Mouse (Mus musculus) hindbrain, embryonic 11.5 days (tissue): Measurements from ENCODE around the gene Plcxd2. TPM values are rescaled to one million over a fixed set of nuclear protein-coding genes. Genes with fewer than 3 reads are reported as not detected.

Source experiments
- ATAC-seq: fragments of 200-750 bp; cut with Nextera tagmentation; 2 replicates; pipeline ENCODE4 v1.8.0; 2017; ENCODE audit warnings: mild to moderate bottlenecking, moderate TSS enrichment, moderate library complexity; ENCODE audit not compliant: low FRiP score
- DNase-seq: peaks from one replicate; pipeline ENCODE4 v3.0.0-alpha.2; 2015; ENCODE audit warnings: low spot score
- H3K27ac ChIP-seq: fragments of 300-500 bp; sonication (generic); 2 replicates; pipeline ENCODE4 v1.5.1; 2014; ENCODE audit warnings: mild to moderate bottlenecking, low read depth, low read length
- H3K27me3 ChIP-seq: fragments of 300-500 bp; sonication (generic); 2 replicates; pipeline ENCODE4 v1.6.1; 2014; ENCODE audit warnings: mild to moderate bottlenecking, low read length, moderate library complexity, mixed read lengths; ENCODE audit not compliant: control insufficient read depth, insufficient read depth
- H3K36me3 ChIP-seq: fragments of 300-500 bp; sonication (generic); 2 replicates; pipeline ENCODE4 v1.6.1; 2014; ENCODE audit warnings: mild to moderate bottlenecking, low read length, moderate library complexity, mixed read lengths; ENCODE audit not compliant: control insufficient read depth, insufficient read depth
- H3K4me1 ChIP-seq: fragments of 300-500 bp; sonication (generic); replicated peaks from 2 replicates; pipeline ENCODE4 v1.6.1; 2014; ENCODE audit warnings: low read length, mixed read lengths; ENCODE audit not compliant: control insufficient read depth, insufficient read depth
- H3K4me2 ChIP-seq: fragments of 300-500 bp; sonication (generic); replicated peaks from 2 replicates; pipeline ENCODE4 v1.6.1; 2014; ENCODE audit warnings: mild to moderate bottlenecking, low read depth, low read length
- H3K4me3 ChIP-seq: fragments of 300-500 bp; sonication (generic); 2 replicates; pipeline ENCODE4 v1.5.1; 2014; ENCODE audit warnings: low read depth, low read length
- H3K9ac ChIP-seq: fragments of 300-500 bp; sonication (generic); 2 replicates; pipeline ENCODE4 v1.6.1; 2014; ENCODE audit warnings: low read depth, low read length
- H3K9me3 ChIP-seq: fragments of 300-500 bp; sonication (generic); 2 replicates; pipeline ENCODE4 v1.6.1; 2016; ENCODE audit warnings: low read length; ENCODE audit not compliant: control insufficient read depth
- WGBS: fragments of 180-500 bp; shearing (Covaris S2); extraction: QIAGEN DNeasy Blood & Tissue Kit; methylation state at CpG from one replicate; pipeline ENCODE4 v1.1.7; 2014; 5-methylcytosine and 5-hydroxymethylcytosine counted together
- polyA plus RNA-seq: library from polyadenylated mRNA; unstranded; fragments of >200 nt; fragmentation: Nextera tagmentation; extraction: Ambion mirVana; gene quantifications from 2 replicates; pipeline ENCODE4 v1.2.1, GENCODE M21; 2014

Gene Plcxd2
- polyA plus RNA-seq, 1 experiment from 2014 or later, result 4.3 TPM

DNA sequence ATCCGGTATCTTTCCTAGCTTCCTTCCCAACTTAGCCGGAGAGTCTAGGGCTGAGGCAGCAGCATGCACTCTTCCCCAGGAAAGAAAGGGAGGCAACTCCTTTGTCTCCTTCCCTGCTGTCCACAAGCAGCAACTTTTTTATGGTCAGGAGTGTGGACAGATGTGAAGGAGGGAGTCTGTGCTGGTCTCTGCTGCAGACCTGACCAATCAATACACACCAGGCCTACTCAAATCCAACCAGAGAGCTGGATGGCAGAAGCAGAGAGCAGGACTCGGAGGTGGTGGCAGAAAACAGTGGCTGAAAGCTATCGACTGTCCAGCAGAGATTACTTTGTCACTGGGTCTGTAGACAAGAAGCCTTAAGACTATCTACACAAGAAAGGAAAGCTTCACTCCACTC, 56.6 kb downstream of the Plcxd2 start, which contains the start of gene Phldb2:
TSS of gene Phldb2 (minus strand) at position 205 of the 400 bp plus-strand sequence.
- no peak within 1 kb of the TSS for H3K9ac ChIP-seq
- DNase-seq (no peak), ATAC-seq (no peak)
- no peak within 1 kb of the TSS for H3K4me2 ChIP-seq
- WGBS, result 83% methylated on average over 4 of the region's 4 CpGs
- H3K4me1 ChIP-seq, result no peaks in the 10 kb centered on the region
- H3K9me3 ChIP-seq, result no peaks in the 10 kb centered on the region
- no peak within 1 kb of the TSS for H3K4me3 ChIP-seq
- no peaks in the 10 kb centered on the region for H3K36me3 ChIP-seq
- H3K27ac ChIP-seq, result no peak within 1 kb of the TSS
- H3K27me3 ChIP-seq, result no peaks in the 10 kb centered on the region

DNA sequence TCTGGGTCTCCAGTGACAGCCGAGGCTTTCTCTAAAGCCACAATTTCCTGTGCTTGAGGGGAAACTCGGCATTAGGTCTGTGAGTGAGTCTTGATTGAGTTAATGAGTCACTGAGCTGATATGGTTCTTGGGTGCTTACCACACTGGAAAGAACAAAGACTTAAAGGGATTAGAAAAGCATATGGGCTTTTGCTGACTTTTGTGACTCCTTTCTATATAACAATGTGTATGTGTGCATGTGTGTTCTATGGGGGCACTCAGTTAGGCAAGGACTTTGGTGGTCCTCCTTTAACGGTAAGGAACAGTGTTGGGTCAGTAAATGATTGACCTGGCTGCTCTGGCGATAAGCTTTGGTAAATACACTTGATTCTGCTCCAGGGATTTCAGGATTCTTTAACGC, 57.5 kb downstream of the Plcxd2 start:
- H3K4me2 ChIP-seq, result no peak overlapping the region
- no peak overlapping the region for H3K9ac ChIP-seq
- no peak overlapping the region for H3K4me3 ChIP-seq
- WGBS, result 50% methylated on average over 5 of the region's 5 CpGs
- no peaks in the 10 kb centered on the region for H3K4me1 ChIP-seq
- H3K9me3 ChIP-seq, result no peaks in the 10 kb centered on the region
- no peak for DNase-seq
- H3K36me3 ChIP-seq, result no peaks in the 10 kb centered on the region
- no peak overlapping the region for H3K27ac ChIP-seq
- H3K27me3 ChIP-seq, result no peaks in the 10 kb centered on the region
- ATAC-seq, result no peak

DNA sequence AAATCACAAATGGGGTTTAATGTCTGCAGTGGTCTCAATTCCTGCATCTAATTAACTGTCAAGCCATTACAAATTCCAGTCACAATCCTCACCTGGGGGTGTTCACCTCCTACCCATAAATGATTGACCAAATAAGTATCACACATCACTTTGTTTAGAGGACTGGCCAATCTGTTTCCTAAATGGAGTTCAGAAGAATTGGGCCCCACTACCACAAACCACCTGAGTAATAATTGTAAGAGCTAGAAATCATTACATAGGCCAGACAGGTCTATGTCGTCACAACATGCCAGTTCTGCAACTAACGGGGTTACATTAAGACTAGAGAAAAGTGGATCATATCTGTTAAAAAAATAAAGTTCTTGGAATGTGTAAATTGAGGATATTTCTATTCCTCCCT, 58.0 kb downstream of the Plcxd2 start:
- no peak overlapping the region for H3K4me2 ChIP-seq
- H3K9ac ChIP-seq, result no peak overlapping the region
- no peaks in the 10 kb centered on the region for H3K27me3 ChIP-seq
- no peak overlapping the region for H3K27ac ChIP-seq
- ATAC-seq (no peak), DNase-seq (no peak)
- H3K4me3 ChIP-seq, result no peak overlapping the region
- no peaks in the 10 kb centered on the region for H3K4me1 ChIP-seq
- WGBS, result 97% methylated on average over 2 of the region's 2 CpGs
- H3K36me3 ChIP-seq, result no peaks in the 10 kb centered on the region
- H3K9me3 ChIP-seq, result no peaks in the 10 kb centered on the region

DNA sequence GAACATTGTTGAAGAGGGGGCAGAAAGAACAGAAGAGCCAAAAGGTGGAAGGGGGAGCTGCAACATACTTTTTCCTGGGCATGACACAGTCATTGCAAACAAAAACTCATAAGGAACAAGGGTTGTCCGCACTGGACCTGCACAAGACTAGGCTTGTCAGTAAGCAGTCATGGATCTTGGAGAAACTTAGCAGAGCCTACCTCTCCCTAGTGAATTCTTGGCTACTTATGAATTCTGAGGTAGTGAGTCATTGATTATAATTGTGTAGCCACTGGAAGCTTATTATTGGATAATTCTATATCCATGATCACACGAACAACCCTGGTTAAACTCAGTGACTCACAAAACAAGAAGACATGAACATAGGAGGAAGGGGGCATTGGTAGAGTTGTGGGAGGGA, 63.7 kb downstream of the Plcxd2 start:
- no peak overlapping the region for H3K4me2 ChIP-seq
- H3K36me3 ChIP-seq, result no peaks in the 10 kb centered on the region
- H3K4me1 ChIP-seq, result no peaks in the 10 kb centered on the region
- no peak for ATAC-seq
- no peak for DNase-seq
- no peak overlapping the region for H3K27ac ChIP-seq
- H3K9ac ChIP-seq, result no peak overlapping the region
- H3K27me3 ChIP-seq, result no peaks in the 10 kb centered on the region
- H3K9me3 ChIP-seq, result no peaks in the 10 kb centered on the region
- no peak overlapping the region for H3K4me3 ChIP-seq
- 93% methylated on average over 2 of the region's 2 CpGs for WGBS

DNA sequence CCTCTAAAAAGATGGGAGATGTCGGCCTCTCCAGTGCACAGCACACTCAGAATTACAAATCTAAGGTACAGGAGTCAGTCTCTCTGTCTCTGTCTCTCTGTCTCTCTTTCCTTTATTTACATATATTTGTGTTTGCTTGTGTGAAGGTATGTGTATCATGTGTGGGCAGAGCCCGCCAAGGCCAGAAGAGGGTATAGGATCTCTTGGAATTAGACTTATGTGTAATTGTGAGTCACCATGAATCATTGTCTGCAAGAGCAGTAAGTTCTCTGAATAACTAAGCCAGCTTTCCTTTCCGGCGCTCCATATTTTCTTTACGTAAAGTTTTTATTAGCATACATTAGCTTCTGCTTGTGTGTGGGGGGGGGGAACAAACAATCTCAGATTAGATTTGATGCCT, 64.4 kb downstream of the Plcxd2 start:
- Histone ChIP-seq H3K9me3 (no peaks in the 10 kb centered on the region), H3K36me3 (no peaks in the 10 kb centered on the region), H3K4me2 (no peak overlapping the region), H3K27ac (no peak overlapping the region), H3K9ac (no peak overlapping the region), H3K4me1 (no peaks in the 10 kb centered on the region), H3K4me3 (no peak overlapping the region), H3K27me3 (no peaks in the 10 kb centered on the region)
- DNase-seq (no peak), ATAC-seq (no peak)
- 88% methylated on average over 5 of the region's 5 CpGs for WGBS

DNA sequence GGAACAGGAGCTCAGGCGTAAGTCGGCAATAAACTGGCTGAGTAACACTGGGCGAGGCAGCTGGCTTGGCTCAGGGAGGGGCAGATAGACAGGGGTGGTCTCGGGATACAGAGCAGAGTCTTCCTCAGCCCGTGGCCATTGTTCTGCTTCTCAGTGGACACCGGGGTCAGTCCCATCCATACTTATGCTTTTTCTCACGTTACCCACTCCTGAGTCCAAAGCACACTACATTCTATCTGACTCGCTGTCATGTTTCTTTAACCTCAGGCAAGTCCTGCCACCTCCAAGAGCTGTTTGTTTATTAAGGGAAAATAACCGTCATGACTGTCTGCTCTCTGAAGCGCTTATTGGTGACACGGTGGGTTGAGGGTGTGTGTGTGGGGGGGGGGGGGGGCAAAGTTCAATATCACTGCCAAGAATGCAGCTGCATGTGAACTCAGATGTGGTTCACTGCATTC, 64.8 kb downstream of the Plcxd2 start:
- no peaks in the 10 kb centered on the region for H3K4me1 ChIP-seq
- no peak overlapping the region for H3K4me2 ChIP-seq
- no peak overlapping the region for H3K27ac ChIP-seq
- WGBS, result 60% methylated on average over 11 of the region's 11 CpGs
- no peak overlapping the region for H3K9ac ChIP-seq
- H3K4me3 ChIP-seq, result no peak overlapping the region
- no peaks in the 10 kb centered on the region for H3K9me3 ChIP-seq
- H3K36me3 ChIP-seq, result no peaks in the 10 kb centered on the region
- no peaks in the 10 kb centered on the region for H3K27me3 ChIP-seq
- no peak for ATAC-seq
- DNase-seq, result no peak

DNA sequence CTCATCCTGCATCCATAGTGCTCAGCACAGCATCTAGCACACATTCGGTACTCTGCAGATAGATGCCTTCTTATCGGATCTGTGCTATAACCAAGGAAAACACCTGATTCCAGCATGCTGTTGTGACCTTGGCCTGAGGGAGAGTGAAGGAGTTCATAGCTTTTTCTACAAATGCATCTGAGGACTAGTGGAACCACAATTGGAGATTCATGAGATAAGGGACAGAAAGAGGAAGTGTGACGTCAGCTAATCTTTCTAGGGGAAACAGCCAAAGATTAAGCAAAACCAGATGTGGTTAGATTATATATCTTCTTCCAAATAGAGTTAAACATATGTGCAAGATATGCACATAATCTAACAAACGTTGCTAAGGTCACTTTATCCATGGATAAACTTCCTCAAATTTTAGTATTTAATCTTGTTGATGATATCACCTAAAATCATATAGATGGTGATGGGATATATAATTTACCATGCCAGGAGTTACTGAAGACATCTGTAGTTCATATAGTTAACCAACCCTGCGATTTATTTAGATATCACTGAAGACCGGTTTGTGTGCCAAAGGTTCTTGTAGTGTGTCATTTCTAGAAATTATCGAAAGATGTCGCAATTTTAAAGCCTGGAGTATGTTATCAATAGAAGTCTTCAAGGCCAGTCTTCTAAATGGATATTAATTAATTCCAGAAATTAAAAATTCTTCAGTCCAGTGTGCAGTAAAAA, 67.7 kb downstream of the Plcxd2 start:
- Histone ChIP-seq H3K4me2 (no peak overlapping the region), H3K27ac (no peak overlapping the region), H3K4me3 (no peak overlapping the region), H3K9me3 (no peaks in the 10 kb centered on the region), H3K36me3 (no peaks in the 10 kb centered on the region), H3K27me3 (no peaks in the 10 kb centered on the region), H3K4me1 (no peaks in the 10 kb centered on the region), H3K9ac (no peak overlapping the region)
- DNase-seq (no peak), ATAC-seq (no peak)
- 87% methylated on average over 8 of the region's 8 CpGs for WGBS

DNA sequence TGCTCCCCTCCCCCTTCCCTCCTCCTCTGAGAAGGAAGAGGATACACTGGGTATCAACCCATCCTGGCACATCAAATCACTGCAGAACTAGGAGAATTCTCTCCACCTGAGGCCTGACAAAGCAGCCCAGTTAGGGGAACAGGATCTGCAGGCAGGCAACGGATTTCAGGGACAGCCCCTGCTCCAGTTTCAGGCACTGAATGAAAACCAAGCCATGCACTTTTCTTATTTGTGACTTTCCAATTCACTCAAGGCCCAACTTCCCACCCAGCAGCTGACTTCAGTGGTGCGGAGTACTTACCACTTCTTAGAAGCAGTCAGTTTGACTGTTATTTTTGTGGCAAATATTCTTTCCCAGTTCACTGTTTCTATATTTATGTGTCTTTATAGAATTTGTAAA, 69.3 kb downstream of the Plcxd2 start:
- Histone ChIP-seq H3K4me1 (no peaks in the 10 kb centered on the region), H3K4me2 (no peak overlapping the region), H3K27ac (no peak overlapping the region), H3K27me3 (no peaks in the 10 kb centered on the region), H3K9ac (no peak overlapping the region), H3K36me3 (no peaks in the 10 kb centered on the region), H3K9me3 (no peaks in the 10 kb centered on the region), H3K4me3 (no peak overlapping the region)
- WGBS, result 89% methylated on average over 2 of the region's 2 CpGs
- DNase-seq (no peak), ATAC-seq (no peak)

DNA sequence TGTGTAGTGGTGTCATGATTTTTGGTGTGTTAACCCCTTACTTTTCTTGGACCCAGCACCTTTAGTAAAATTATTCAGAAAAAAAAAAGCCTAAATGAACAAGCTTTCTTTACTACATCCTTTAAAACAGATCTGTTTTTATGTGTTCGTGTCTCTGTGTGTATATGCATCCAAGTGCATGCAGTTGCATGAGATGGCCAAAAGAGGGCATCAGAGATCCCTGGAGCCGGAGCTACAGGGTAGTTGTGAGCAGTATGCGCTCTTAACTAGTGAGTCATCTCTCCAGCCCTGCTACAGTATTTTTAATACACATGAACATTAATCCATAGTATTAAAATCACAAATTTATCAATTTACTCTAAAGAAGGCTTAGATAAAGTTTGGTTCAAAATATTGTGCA, 70.6 kb downstream of the Plcxd2 start:
- Histone ChIP-seq H3K9me3 (no peaks in the 10 kb centered on the region), H3K4me1 (no peaks in the 10 kb centered on the region), H3K9ac (no peak overlapping the region), H3K27ac (no peak overlapping the region), H3K4me2 (no peak overlapping the region), H3K36me3 (no peaks in the 10 kb centered on the region), H3K27me3 (no peaks in the 10 kb centered on the region), H3K4me3 (no peak overlapping the region)
- no peak for DNase-seq
- no peak for ATAC-seq
- 94% methylated on average over 3 of the region's 3 CpGs for WGBS
